Mouse (Mus musculus) erythroid progenitor cell, adult 5-6 weeks (primary cell): Measurements from ENCODE around the gene Chd4. TPM values are rescaled to one million over a fixed set of nuclear protein-coding genes. Genes with fewer than 3 reads are reported as not detected.

ENCODE experiments used
- ATAC-seq: replicated peaks from 2 replicates; pipeline ENCODE4 v1.8.0; 2016; ENCODE audit warnings: moderate number of reproducible peaks, mild to moderate bottlenecking, moderate TSS enrichment, inconsistent platforms; ENCODE audit not compliant: poor library complexity, low FRiP score, severe bottlenecking
- total RNA-seq, 2 experiments: library from RNA; stranded (forward) in 1 of 2; stranded (reverse) in 1 of 2; fragments of 150-400 nt in 1 of 2; fragments of 186-747, 209-891 nt in 1 of 2; gene quantifications; 2 replicates each; pipeline versions ENCODE4 v1.2.3 to v1.2.4; 2015 to 2017; ENCODE audit warnings: low replicate concordance in 2 of 2

Gene Chd4
- total RNA-seq, 2 experiments from 2014 or later: 49.0 to 220 TPM

DNA sequence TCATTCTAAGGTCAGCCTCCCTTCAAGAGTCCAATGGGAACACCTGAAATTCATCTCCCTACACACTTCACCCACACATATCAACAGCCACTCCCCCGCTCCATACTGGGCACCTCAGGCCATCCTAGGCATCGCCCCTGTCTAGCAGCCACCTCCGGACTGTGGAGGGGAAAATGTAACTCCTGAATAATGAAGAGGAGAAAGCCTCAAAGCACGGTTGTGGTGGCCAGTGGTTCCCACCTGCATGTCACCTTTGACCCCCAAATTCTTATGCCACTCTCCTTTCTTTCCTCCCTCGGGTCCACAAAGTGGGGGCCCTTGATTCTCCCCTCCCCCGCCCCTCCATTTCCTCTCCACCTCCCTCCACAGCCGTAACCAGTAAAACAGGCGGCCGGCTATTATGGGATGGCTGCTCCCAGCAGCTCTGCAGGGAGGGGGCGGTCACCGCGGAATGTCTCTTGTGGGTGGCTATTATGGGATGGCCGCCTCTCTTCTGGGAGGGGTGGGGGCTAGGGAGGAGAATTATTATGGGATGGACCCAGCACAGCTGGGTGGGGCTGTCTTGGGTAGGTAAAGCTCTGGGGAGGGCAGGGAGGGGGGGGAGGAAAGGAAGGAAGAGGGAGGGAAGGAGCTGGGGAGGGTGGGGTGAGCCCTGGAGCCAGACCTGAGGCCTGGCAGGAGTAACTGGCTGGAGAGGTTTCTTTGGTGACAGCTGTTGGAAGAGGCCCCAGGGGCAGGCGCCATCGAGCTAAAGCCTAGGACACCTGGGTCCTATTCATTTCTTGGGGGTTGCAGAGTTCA, 6.1 kb upstream of the Chd4 start:
- peak; percentile 74 for ATAC-seq

DNA sequence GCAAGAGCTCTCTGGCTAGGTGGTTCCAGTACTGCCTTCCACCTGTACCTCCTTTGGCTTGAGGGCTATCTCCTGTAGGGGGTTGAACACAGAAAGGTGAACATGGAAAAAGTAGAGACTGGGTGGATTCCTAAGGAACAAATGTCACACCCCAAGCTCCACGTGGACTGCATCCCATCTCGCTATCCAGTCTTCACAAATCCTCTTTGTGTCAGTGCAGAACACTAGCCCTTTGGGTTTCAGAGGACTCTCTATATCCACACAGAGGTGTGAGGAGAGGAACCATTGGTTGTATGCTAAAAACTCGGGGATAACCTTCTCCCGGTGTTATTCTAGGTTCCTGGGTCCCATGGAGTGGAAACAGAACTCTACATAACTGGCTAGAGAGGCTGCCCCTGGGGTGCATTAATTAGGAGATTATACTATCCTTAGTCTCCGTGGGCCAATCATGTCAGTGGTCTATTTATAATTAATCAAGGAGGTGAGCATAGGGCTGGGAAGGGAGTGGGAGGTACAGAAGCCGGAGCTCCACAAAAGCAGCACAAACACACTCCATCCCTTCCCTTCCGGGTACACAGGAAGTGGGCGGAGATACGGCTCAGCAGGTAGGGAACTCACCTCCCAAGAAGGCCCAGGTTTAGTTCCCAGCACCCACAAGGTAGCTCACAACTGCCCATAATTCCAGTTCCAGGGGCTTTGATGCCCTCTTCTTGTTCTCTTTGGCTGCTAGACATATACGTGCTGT, 5.3 kb upstream of the Chd4 start:
- ATAC-seq: no peak

DNA sequence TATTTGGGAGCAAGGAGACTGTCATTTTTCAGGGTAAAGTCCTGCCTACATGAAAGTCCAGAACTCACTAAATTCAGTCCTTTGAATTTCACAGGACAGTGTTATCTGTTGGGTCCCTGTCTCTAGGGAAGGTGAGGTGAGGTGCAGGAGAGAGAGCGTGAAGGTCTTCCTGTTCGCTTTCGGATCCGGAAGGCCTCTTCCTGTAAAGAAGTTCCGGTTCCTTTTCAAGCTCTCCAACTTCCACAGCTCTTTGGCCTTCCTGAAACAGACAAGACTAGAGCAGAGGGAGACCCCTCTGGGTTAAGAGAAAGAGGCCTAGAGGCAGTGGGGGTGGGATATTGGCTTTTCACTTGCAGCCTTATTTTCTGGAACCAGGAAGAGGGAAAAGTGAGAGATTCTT, 3.4 kb upstream of the Chd4 start:
- no peak for ATAC-seq

DNA sequence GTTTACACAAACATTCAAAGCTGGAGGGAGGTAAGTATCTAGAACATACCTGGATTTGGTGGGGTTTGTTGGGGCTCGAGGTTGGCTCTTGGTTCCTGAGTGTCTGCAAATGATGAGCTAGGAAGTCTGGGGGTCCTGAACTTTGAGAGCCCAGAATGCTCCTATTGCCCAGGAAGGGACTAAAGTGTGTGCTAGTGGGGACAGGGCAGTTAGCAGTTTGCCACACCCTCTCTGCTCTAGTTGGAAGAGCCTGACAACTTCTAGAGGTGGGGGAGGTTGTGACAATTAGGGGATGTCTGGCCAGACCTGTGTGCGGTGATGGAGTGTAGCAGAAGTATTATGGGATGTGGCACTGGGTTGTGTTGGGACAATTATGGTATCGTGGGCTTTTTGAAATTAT, 938 bp upstream of the Chd4 start:
- no peak for ATAC-seq

DNA sequence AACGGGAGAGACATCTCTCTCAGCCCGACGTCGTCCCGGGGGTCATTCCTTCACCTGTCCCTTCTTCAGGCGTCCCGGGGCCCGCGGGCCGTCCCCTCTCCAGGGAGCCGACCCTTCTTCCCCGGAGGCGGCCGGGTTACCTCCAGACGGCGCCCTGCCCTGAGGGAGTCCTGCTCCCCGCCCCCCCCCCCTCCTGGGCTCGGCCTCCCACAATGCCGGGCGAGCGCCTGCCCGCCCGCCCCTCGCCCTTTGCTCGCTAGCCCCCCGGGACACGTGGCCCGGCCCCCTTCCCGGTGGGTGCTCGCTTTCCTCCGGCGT, 457 bp downstream of the Chd4 start:
- no peak for ATAC-seq

DNA sequence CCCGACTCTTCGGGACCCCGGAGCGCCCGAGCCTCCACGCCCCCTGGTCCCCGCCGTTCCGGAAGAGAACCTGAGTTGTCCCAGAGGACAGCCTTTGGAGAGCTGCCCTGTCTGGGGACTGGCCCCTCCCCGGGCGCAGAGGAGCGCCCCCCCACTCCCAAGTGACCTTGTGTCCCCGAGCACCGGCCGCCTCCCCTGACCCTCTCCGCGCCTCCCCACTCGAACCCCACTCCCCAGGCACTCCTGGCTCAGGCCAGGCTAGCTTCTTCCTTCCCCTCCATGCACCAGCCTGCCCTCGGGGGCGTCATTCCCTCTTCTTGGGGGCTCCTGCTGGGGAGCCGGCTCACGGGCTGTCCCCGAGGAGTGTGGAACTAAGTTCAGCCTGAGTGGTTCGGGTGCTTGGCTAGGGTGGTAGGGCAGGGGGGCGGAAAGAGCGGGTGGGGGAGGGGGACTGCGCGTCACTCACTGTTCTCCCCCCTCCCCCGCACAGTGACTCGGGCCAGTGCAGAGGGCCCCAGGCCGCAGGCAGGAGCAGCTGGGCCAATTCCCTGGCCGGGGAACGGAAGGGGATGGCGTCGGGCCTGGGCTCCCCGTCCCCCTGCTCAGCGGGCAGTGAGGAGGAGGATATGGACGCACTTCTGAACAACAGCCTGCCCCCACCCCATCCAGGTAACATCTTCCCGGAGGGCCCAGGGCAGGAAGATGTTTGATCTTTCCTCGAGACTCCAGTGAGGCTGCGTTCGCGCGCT, 990 bp downstream of the Chd4 start:
- ATAC-seq: no peak

DNA sequence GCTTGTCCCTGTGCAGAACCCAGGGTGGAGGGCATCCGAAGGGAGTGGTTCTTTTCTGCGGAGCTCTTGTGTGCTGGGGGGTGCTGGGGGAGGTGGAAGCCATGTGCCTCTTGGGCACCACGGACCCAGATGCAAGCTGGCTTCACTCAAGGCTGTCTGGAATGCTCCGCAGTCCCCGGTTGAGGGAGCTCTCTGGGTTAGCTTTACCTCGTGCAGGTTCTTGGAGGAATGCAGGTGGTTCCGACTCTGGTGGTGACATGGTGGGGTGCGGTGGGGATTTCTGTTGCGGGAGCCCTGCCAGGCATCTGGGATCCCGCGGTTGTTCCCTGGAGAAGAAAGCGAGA, 1.5 kb downstream of the Chd4 start:
- 0 out of 2 replicates have a peak, but pooled peaks have one; percentile 11 for ATAC-seq

DNA sequence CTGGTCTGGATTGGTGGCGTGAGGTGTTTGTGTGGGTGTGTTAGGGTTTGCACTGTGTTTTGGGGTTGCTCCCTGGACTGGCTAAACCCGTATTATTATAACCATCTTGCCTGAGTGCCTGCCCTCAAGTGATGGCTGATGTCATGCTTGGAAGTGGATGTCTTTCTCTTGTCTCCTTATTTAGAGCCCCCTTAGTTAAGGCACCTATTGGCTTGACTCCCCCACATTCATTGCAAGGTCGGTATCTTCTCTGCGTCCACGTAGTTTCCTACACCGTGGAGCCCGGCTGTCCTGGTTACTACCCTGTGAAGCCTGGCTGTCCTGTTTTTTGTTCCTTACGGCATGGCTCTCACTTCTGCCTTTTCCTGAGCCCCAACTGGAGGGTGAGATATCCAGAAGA, 2.2 kb downstream of the Chd4 start:
- ATAC-seq: no peak

DNA sequence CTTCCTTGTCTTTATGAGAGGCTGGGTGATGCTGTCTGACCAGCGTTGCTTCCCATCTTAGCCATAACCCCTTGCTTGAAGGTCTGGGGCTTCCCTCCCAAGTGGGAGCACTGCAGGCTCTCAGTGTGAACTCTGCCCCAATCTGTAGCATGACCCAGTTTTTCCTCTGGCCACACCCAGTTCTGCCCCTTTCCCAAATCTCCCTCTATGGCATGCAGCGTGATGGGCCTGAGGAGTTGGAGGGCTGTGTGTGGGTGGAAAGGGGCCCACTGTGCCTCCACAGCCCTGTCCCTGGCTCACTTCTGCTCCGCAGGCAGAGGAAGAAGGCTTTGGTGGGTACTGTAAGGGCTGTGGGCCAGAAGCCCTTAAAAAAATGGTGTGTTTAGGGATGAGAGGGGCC, 2.7 kb downstream of the Chd4 start:
- ATAC-seq: no peak

DNA sequence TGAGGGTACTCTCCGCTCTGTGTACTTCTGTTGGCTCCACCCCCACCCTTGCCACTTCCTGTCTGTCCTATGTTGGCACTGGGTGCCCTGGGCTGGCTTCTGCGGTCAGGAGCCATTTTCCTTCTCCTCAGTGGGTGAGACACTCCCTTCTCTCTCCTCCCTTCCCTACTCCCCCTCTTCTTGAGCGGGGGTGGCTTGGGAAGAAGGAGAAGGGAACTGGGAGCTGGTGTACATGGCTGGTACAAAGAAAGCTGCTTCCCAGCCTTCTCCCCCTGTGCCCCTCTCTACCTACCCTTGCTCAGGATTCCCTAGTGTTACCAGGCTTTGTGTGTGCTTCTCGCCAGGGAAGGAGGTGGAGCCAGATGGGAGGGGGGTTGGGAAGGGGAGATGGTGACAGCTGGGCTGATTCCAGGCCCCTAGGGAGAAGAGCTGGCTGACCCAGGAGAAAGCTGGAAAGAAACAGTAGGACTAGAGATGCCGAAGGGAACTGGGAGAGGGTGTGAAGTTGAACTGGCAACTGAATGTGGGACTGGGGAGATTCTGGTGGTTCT, 3.7 kb downstream of the Chd4 start:
- ATAC-seq: no peak

DNA sequence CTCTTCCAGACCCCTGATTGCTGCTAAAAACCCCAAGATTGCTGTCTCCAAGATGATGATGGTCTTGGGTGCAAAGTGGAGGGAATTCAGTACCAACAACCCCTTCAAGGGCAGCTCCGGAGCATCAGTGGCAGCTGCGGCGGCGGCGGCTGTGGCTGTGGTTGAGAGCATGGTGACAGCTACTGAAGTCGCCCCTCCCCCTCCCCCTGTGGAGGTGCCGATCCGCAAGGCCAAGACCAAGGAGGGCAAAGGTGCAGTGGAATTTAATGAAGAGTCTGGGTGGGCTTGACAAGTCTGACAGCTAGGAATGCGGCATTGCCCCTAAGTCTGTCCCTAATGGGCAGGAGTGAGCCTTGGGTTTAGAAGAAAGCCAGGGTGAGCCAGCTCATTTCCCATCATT, 5.7 kb downstream of the Chd4 start:
- no peak for ATAC-seq

DNA sequence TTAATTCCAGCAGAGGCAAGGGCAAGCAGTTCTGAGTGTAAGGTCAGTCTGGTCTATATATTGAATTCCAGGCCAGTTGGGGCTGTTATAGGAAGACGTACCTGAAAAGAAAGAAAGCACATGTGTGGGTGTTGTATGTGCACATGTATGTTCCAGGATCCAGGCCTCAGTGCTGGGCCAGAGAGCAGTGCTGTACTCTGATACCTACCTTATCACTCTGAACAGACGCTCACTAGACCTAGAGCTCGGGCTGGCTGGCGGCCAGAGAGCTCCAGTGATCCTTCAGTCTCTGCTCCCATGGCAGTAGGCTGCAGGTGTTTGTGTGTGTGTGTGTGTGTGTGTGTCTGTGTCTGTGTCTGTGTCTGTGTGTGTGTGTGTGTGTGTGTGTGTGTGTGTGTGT, 8.4 kb downstream of the Chd4 start:
- ATAC-seq: peak; percentile 98

DNA sequence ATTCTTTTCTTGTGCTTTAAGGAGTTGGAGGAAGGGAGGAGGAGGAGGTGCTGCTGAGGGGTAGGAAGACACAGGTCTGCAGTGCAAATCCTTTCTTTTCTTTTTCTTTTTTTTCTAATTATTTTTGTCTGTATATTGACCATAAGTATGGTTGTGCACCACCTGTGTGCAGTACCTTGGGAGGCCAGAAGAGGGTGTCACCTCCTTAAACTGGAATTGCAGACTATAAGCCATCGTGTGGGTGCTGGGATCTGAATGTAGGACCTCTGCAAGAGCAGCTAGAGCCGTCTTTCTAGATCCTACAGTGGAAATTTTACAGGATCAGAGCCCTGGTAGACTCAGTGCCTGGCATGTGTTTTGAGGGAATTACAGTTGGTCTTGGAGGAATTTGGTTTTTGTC, 11.9 kb downstream of the Chd4 start:
- no peak for ATAC-seq

DNA sequence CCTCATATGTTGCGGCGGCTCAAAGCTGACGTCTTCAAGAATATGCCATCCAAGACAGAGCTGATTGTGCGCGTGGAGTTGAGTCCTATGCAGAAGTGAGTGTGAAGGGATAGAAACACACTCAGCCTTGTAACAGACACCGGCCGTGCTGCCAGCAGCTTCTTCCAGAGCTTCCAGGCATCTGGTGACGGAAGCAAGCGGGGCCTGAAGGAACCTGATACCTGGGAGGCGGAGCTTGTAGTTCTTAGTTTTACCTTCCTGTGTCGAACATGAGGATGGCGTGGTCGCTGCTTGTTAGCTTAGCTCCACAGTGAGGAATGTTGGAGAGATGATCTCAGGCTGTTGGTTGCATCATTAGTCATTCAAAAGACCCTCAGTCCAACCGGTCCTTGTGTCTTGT, 13.6 kb downstream of the Chd4 start:
- no peak for ATAC-seq

DNA sequence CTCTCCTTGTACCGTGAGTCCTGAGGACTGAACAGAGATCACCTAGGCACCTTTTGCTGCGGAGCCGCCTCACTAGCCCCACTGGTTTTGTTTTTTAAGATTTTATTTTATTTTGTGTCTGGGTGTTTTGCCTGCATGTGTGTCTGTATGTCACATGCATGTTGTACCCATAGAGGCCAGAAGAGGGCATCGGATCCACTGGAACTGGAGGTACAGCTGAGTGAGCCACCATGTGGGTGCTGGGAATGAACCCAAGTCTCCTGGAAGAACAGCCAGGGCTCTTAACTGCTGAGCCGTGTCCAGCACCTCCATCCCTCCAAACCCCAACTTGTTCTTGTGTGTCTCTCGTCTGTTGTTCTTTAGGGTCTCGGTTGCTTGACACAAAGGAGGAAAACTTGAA, 15.1 kb downstream of the Chd4 start:
- ATAC-seq: peak; percentile 58

DNA sequence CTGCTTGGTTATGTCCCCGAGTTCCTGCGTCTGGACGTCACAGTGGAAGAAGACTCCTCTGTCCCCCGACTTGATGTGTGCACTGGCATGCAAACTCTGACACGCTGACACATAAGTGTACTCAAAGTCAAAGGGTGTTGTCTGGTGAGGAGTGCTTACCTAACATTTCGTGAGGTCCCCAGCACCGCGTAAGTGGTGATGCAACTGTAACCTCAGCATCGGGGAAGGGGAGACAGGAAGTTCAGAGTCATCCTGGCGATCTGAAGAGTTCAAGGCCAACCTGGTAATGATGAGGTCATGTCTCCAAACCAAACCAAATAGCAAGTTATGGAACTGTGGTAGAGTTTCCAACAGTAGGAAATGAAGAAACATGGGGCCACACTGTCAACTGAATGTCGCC, 16.8 kb downstream of the Chd4 start:
- ATAC-seq: no peak

DNA sequence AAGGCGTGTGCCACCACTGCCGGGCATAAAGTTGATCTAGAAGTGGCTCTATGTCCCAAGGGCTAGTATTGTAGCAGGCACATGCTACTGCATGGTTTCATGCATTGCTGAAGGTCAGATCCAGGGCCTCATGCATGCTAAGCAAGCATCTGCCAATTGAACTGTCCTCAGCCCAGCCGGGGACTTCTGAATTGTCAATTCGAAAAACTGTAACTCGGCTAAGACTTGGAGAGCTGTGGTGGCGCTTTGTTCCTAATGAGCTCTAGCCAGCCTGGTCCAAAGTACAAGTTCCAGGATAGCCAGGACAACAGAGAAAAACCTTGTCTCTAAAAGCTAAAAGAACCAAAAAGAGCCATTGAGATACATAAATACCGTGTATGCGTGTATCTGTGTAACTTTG, 23.6 kb downstream of the Chd4 start:
- ATAC-seq: no peak

DNA sequence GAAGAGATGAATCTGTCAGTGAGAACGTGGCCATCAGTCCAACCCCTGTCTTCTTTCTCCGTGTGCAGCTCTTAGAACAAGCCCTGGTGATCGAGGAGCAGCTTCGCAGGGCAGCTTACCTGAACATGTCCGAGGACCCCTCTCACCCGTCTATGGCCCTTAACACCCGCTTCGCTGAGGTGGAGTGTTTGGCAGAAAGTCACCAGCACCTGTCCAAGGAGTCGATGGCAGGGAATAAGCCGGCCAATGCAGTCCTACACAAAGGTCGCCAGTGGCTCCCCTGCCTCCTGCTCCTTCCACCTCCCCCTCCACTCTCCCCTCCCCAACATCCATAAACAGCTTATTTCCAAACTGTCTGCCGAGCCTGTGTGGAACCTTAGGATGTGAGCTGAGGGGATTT, 32.9 kb downstream of the Chd4 start:
- ATAC-seq: no peak

DNA sequence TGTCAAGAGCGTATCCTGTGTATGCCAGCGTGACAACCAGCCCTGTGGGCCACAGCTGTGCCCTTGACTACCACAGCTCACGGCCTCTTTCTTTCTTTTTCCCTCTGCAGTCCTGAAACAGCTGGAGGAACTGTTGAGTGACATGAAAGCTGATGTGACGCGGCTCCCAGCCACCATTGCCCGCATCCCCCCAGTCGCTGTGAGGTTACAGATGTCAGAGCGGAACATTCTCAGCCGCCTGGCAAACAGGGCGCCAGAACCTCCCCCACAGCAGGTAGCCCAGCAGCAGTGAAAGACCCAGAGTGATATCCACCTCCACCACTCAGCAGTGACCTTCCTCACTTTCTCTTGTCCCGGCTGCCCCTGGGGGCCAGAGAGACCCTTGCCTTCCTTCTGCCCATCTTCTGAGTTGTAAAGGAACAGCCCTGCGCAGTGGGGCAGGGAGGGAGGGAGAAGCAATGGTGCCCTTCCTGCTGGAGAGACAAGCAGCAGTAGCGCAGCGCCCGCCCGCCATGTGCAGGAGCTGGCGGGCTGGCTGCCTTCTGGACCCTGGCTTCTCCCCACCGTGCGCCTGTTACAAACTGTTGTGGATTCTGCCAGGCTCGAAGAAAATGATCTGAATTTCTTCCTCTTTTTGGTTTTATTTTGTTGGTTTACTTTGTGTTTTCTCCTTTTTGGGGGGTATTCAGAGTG, 34.1 kb downstream of the Chd4 start:
- no peak for ATAC-seq
